Mouse (Mus musculus): ENCODE measurements at regions not wholly inside any gene's neighbourhood (a gene's known extent, or its start where the extent isn't known, plus 50 kb on each side); places are given as distances from the start of the nearest gene placed in this dataset.

- TF ChIP-seq CTCF (IDR thresholded peaks at IDR 0.05; ENCODE audit: borderline replicate concordance, insufficient read depth, low read length) (no peak), POLR2A (IDR thresholded peaks at IDR 0.05; ENCODE audit: low read depth, low read length) (no peak)
Observed at GRCm38 (mm10) chr6:31217641-31218138, 180.8 kb upstream of the Mkln1 start.
